Mouse (Mus musculus): ENCODE measurements at regions not wholly inside any gene's neighbourhood (a gene's known extent, or its start where the extent isn't known, plus 50 kb on each side); places are given as distances from the start of the nearest gene placed in this dataset.

DNA sequence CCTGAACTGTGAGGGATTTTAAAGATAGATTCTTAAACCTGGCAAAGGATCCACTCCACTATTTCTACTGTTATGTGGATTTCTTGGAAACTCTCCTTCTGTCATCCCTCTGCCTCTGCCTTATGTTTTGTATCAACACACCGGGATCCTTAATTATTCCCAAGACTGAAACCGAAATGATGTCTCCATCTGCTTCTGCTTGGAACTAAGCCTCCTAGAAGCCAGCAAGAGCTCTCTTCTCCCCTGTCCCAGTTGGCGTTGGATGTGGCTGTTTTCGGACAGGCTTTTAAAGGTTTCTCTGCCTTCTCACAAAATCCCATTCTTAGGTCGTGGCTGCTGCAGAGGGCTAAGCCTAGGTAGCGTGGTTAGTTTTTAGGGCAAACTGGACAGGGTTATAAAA is 131.1 kb upstream of the Cdh6 start:
- ATAC-seq: no peak
- Histone ChIP-seq H3K36me3 (ENCODE audit: control insufficient read depth, insufficient read depth, low read length) (no peaks in the 10 kb centered on the region), H3K4me2 (ENCODE audit: low read depth, low read length) (no peak overlapping the region), H3K27me3 (replicated peaks; ENCODE audit: control insufficient read depth, insufficient read depth, low read length) (no peaks in the 10 kb centered on the region), H3K4me3 (ENCODE audit: low read length) (no peak overlapping the region), H3K9ac (ENCODE audit: low read depth, low read length) (no peak overlapping the region), H3K9me3 (ENCODE audit: control insufficient read depth, low read length) (no peaks in the 10 kb centered on the region), H3K27ac (ENCODE audit: low read length) (no peak overlapping the region), H3K4me1 (ENCODE audit: control insufficient read depth, insufficient read depth, low read length) (no peaks in the 10 kb centered on the region)
- 77% methylated on average over 6 of the region's 6 CpGs for WGBS

DNA sequence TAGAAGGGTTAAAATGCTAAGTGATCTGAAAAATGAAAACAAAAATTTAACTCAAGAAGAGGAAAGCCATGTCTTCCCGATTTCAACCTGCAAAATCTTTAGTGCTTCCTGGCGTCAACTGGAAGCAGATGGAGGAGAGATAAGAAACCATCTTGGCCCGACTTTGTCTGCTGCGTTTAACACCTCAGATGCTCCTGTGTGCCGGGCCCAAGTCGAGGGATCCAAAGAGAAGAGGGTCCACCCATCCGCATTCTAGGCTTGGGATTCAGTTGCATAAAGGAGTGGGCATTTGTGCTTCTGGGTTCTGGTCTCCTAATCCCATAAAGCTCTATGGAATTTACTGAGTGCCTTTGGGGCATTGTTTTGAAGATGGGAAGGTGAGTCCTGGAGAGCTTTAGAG is 130.0 kb upstream of the Cdh6 start:
- ATAC-seq: no peak
- H3K9ac ChIP-seq (ENCODE audit: low read depth, low read length): no peak overlapping the region
- H3K4me2 ChIP-seq (ENCODE audit: low read depth, low read length): no peak overlapping the region
- no peak overlapping the region for H3K4me3 ChIP-seq (ENCODE audit: low read length)
- no peaks in the 10 kb centered on the region for H3K9me3 ChIP-seq (ENCODE audit: control insufficient read depth, low read length)
- no peaks in the 10 kb centered on the region for H3K36me3 ChIP-seq (ENCODE audit: control insufficient read depth, insufficient read depth, low read length)
- no peaks in the 10 kb centered on the region for H3K27me3 ChIP-seq (replicated peaks; ENCODE audit: control insufficient read depth, insufficient read depth, low read length)
- no peak overlapping the region for H3K27ac ChIP-seq (ENCODE audit: low read length)
- WGBS: 78% methylated on average over 7 of the region's 7 CpGs
- H3K4me1 ChIP-seq (ENCODE audit: control insufficient read depth, insufficient read depth, low read length): no peaks in the 10 kb centered on the region

- no peaks in the 10 kb centered on the region for H3K27me3 ChIP-seq (replicated peaks; ENCODE audit: control insufficient read depth, insufficient read depth, low read length)
- no peaks in the 10 kb centered on the region for H3K36me3 ChIP-seq (ENCODE audit: control insufficient read depth, insufficient read depth, low read length)
- H3K9me3 ChIP-seq (ENCODE audit: control insufficient read depth, low read length): no peaks in the 10 kb centered on the region
- H3K27ac ChIP-seq (ENCODE audit: low read length): no peak overlapping the region
- WGBS: 81% methylated on average over 6 of the region's 6 CpGs
- no peak overlapping the region for H3K9ac ChIP-seq (ENCODE audit: low read depth, low read length)
- H3K4me2 ChIP-seq (ENCODE audit: low read depth, low read length): no peak overlapping the region
- H3K4me1 ChIP-seq (ENCODE audit: control insufficient read depth, insufficient read depth, low read length): no peaks in the 10 kb centered on the region
- no peak overlapping the region for H3K4me3 ChIP-seq (ENCODE audit: low read length)
- no peak for ATAC-seq
These were observed 129.2 kb upstream of the Cdh6 start for GRCm38 (mm10) chr15:13302672-13303071.

DNA sequence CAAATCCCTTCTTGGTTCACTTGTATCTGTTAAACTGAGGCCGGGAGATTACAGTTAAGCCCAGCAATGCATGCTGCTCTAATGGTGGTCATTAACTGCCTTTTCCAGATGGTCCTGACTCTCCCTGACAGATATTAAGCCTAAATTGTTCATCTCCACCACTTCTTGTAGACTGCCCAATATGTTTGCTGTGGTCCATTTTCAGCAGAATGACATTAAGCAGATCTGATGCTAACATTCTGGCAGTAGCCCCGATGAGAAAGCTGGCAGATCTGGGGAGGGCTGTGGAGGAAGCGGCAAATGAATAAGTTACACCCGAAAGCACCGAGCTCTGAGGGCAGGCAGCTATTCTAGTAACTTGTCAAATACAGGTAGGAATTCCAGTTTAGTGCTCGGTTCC is 123.5 kb upstream of the Cdh6 start:
- 51% methylated on average over 6 of the region's 6 CpGs for WGBS
- H3K36me3 ChIP-seq (ENCODE audit: control insufficient read depth, insufficient read depth, low read length): no peaks in the 10 kb centered on the region
- no peaks in the 10 kb centered on the region for H3K4me1 ChIP-seq (ENCODE audit: control insufficient read depth, insufficient read depth, low read length)
- no peak overlapping the region for H3K4me3 ChIP-seq (ENCODE audit: low read length)
- no peaks in the 10 kb centered on the region for H3K27me3 ChIP-seq (replicated peaks; ENCODE audit: control insufficient read depth, insufficient read depth, low read length)
- ATAC-seq: no peak
- no peak overlapping the region for H3K4me2 ChIP-seq (ENCODE audit: low read depth, low read length)
- no peak overlapping the region for H3K27ac ChIP-seq (ENCODE audit: low read length)
- no peaks in the 10 kb centered on the region for H3K9me3 ChIP-seq (ENCODE audit: control insufficient read depth, low read length)
- H3K9ac ChIP-seq (ENCODE audit: low read depth, low read length): no peak overlapping the region

- Histone ChIP-seq H3K4me1 (ENCODE audit: control insufficient read depth, insufficient read depth, low read length) (0 out of 2 replicates have a peak, but pooled peaks cover 3% of the 10 kb centered on the region), H3K36me3 (ENCODE audit: control insufficient read depth, insufficient read depth, low read length) (no peaks in the 10 kb centered on the region), H3K4me3 (ENCODE audit: low read length) (no peak overlapping the region), H3K27ac (ENCODE audit: low read length) (no peak overlapping the region), H3K27me3 (replicated peaks; ENCODE audit: control insufficient read depth, insufficient read depth, low read length) (no peaks in the 10 kb centered on the region), H3K9me3 (ENCODE audit: control insufficient read depth, low read length) (no peaks in the 10 kb centered on the region), H3K9ac (ENCODE audit: low read depth, low read length) (no peak overlapping the region), H3K4me2 (ENCODE audit: low read depth, low read length) (no peak overlapping the region)
- no peak for ATAC-seq
- WGBS: 69% methylated on average over 3 of the region's 3 CpGs
These were observed 115.6 kb upstream of the Cdh6 start for GRCm38 (mm10) chr15:13289064-13289463.

- Histone ChIP-seq H3K36me3 (ENCODE audit: control insufficient read depth, insufficient read depth, low read length) (no peaks in the 10 kb centered on the region), H3K4me3 (ENCODE audit: low read length) (no peak overlapping the region), H3K27ac (ENCODE audit: low read length) (no peak overlapping the region), H3K9ac (ENCODE audit: low read depth, low read length) (peak overlapping the region; percentile 24; the same call in 1 of the 2 replicates), H3K4me2 (ENCODE audit: low read depth, low read length) (peak overlapping the region; percentile 19; the same call in 1 of the 2 replicates), H3K27me3 (replicated peaks; ENCODE audit: control insufficient read depth, insufficient read depth, low read length) (no peaks in the 10 kb centered on the region), H3K9me3 (ENCODE audit: control insufficient read depth, low read length) (no peaks in the 10 kb centered on the region), H3K4me1 (ENCODE audit: control insufficient read depth, insufficient read depth, low read length) (0 out of 2 replicates have a peak, but pooled peaks cover 3% of the 10 kb centered on the region)
- 62% methylated on average over 11 of the region's 11 CpGs for WGBS
- no peak for ATAC-seq
These were observed 114.4 kb upstream of the Cdh6 start for GRCm38 (mm10) chr15:13287878-13288277.

- Histone ChIP-seq H3K27me3 (replicated peaks; ENCODE audit: control insufficient read depth, insufficient read depth, low read length) (no peaks in the 10 kb centered on the region), H3K4me2 (ENCODE audit: low read depth, low read length) (no peak overlapping the region), H3K4me3 (ENCODE audit: low read length) (no peak overlapping the region), H3K27ac (ENCODE audit: low read length) (no peak overlapping the region), H3K9me3 (ENCODE audit: control insufficient read depth, low read length) (no peaks in the 10 kb centered on the region), H3K4me1 (ENCODE audit: control insufficient read depth, insufficient read depth, low read length) (0 out of 2 replicates have a peak, but pooled peaks cover 3% of the 10 kb centered on the region), H3K36me3 (ENCODE audit: control insufficient read depth, insufficient read depth, low read length) (no peaks in the 10 kb centered on the region), H3K9ac (ENCODE audit: low read depth, low read length) (no peak overlapping the region)
- ATAC-seq: no peak
- WGBS: 44% methylated on average over 3 of the region's 3 CpGs
These were observed 111.9 kb upstream of the Cdh6 start for GRCm38 (mm10) chr15:13285355-13285754.

GRCm38 (mm10) chr15:13284219-13284618 is 110.7 kb upstream of the Cdh6 start:
- Histone ChIP-seq H3K36me3 (ENCODE audit: control insufficient read depth, insufficient read depth, low read length) (no peaks in the 10 kb centered on the region), H3K4me1 (ENCODE audit: control insufficient read depth, insufficient read depth, low read length) (0 out of 2 replicates have a peak, but pooled peaks cover 3% of the 10 kb centered on the region), H3K9me3 (ENCODE audit: control insufficient read depth, low read length) (no peaks in the 10 kb centered on the region), H3K27ac (ENCODE audit: low read length) (no peak overlapping the region), H3K9ac (ENCODE audit: low read depth, low read length) (no peak overlapping the region), H3K4me2 (ENCODE audit: low read depth, low read length) (no peak overlapping the region), H3K27me3 (replicated peaks; ENCODE audit: control insufficient read depth, insufficient read depth, low read length) (no peaks in the 10 kb centered on the region), H3K4me3 (ENCODE audit: low read length) (no peak overlapping the region)
- ATAC-seq: no peak
- WGBS: 80% methylated on average over 2 of the region's 2 CpGs

DNA sequence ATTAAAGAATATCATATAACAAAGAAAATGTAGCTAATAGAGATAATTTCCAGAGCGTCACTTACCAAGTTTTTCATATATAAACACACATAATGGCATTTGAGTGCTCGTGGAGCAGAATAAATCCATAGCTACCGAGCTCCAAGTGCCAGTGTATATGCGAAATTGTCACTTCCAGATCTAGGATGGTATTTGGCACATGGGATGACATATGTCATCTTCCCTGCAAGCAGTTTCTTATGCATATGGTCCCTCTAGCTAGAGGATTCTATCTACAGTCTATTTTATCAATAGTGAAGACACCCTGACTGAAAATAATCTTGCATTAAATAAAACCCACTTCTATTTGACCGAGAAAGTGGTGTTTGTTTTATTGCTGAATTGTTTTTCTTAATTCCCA is 109.6 kb upstream of the Cdh6 start:
- no peak overlapping the region for H3K4me3 ChIP-seq (ENCODE audit: low read length)
- no peaks in the 10 kb centered on the region for H3K9me3 ChIP-seq (ENCODE audit: control insufficient read depth, low read length)
- no peaks in the 10 kb centered on the region for H3K27me3 ChIP-seq (replicated peaks; ENCODE audit: control insufficient read depth, insufficient read depth, low read length)
- 76% methylated on average over 5 of the region's 5 CpGs for WGBS
- H3K9ac ChIP-seq (ENCODE audit: low read depth, low read length): no peak overlapping the region
- no peaks in the 10 kb centered on the region for H3K36me3 ChIP-seq (ENCODE audit: control insufficient read depth, insufficient read depth, low read length)
- H3K27ac ChIP-seq (ENCODE audit: low read length): no peak overlapping the region
- no peak for ATAC-seq
- no peak overlapping the region for H3K4me2 ChIP-seq (ENCODE audit: low read depth, low read length)
- 0 out of 2 replicates have a peak, but pooled peaks cover 3% of the 10 kb centered on the region for H3K4me1 ChIP-seq (ENCODE audit: control insufficient read depth, insufficient read depth, low read length)

GRCm38 (mm10) chr15:13276909-13277235 is 103.4 kb upstream of the Cdh6 start:
- ATAC-seq: no peak
- Histone ChIP-seq H3K4me2 (ENCODE audit: low read depth, low read length) (no peak overlapping the region), H3K27me3 (replicated peaks; ENCODE audit: control insufficient read depth, insufficient read depth, low read length) (no peaks in the 10 kb centered on the region), H3K9me3 (ENCODE audit: control insufficient read depth, low read length) (no peaks in the 10 kb centered on the region), H3K4me3 (ENCODE audit: low read length) (no peak overlapping the region), H3K4me1 (ENCODE audit: control insufficient read depth, insufficient read depth, low read length) (no peaks in the 10 kb centered on the region), H3K27ac (ENCODE audit: low read length) (no peak overlapping the region), H3K36me3 (ENCODE audit: control insufficient read depth, insufficient read depth, low read length) (no peaks in the 10 kb centered on the region), H3K9ac (ENCODE audit: low read depth, low read length) (no peak overlapping the region)
- 80% methylated on average over 8 of the region's 8 CpGs for WGBS
